Mouse (Mus musculus): ENCODE data around the gene Zfp3. TPM values are rescaled to one million over a fixed set of nuclear protein-coding genes. Genes with fewer than 3 reads are reported as not detected.

Gene Zfp3
- polyA plus RNA-seq, 1 experiment from 2014 or later = 14.9 TPM

DNA sequence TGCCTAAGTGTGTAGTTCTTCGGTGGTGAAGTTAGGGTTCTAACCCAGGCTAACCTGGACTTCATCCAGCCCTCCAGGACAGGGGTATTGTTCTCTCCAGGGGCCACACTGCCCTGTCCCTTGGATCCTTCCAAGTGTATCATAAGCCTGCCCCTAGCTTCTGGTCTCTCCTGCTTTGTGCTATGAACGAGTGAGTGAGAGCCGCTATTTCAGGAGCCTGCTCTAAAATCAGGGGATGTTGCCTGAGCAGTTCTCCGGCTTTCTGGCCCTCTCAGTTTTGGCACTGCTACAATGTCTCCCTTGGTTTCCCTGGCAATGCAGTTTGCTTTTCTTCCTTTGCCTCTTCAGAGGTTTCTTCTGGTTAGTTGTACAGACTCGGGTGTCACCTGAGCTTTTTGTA lies 32.8 kb upstream of the Zfp3 start:
- Histone ChIP-seq H3K36me3 (ENCODE audit: control insufficient read depth, insufficient read depth, low read length) (peaks cover 35% of the 10 kb centered on the region), H3K9me3 (replicated peaks; ENCODE audit: control insufficient read depth, low read length) (no peaks in the 10 kb centered on the region), H3K4me2 (ENCODE audit: low read length) (no peak overlapping the region), H3K4me1 (ENCODE audit: control insufficient read depth, insufficient read depth, low read length) (no peaks in the 10 kb centered on the region), H3K4me3 (ENCODE audit: low read depth, low read length) (no peak overlapping the region), H3K27me3 (replicated peaks; ENCODE audit: control insufficient read depth, insufficient read depth, low read length) (no peaks in the 10 kb centered on the region), H3K9ac (ENCODE audit: low read length) (no peak overlapping the region), H3K27ac (ENCODE audit: low read depth, low read length) (no peak overlapping the region)
- 51% methylated on average over 5 of the region's 5 CpGs for WGBS
- peak; percentile 18 for DNase-seq (ENCODE audit: low spot score)
- no peak for ATAC-seq

DNA sequence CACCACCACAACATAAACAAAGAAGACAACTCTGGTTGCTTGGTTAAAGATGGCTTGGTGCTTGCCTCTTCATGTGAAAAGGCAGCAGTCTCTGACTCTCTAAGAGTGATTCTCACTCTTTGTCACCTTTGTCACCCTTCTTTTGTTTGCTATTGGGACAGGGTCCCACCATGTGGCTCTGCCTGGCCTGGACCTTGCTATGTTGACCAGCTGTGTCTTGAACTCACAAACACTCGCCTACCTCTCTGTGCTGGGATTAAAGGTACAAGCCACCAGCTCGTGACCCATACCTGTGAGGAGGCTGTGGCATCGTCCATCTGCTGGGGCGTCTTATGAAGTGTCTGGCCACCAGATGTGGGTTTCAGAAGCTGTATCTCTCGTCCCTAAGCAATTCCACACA lies 30.8 kb upstream of the Zfp3 start:
- H3K9ac ChIP-seq (ENCODE audit: low read length) = no peak overlapping the region
- H3K4me1 ChIP-seq (ENCODE audit: control insufficient read depth, insufficient read depth, low read length) = no peaks in the 10 kb centered on the region
- H3K36me3 ChIP-seq (ENCODE audit: control insufficient read depth, insufficient read depth, low read length) = peaks cover 14% of the 10 kb centered on the region
- WGBS = 65% methylated on average over 5 of the region's 5 CpGs
- ATAC-seq = no peak
- no peak overlapping the region for H3K27ac ChIP-seq (ENCODE audit: low read depth, low read length)
- DNase-seq (ENCODE audit: low spot score) = no peak
- no peaks in the 10 kb centered on the region for H3K9me3 ChIP-seq (replicated peaks; ENCODE audit: control insufficient read depth, low read length)
- H3K4me3 ChIP-seq (ENCODE audit: low read depth, low read length) = no peak overlapping the region
- no peaks in the 10 kb centered on the region for H3K27me3 ChIP-seq (replicated peaks; ENCODE audit: control insufficient read depth, insufficient read depth, low read length)
- H3K4me2 ChIP-seq (ENCODE audit: low read length) = no peak overlapping the region

DNA sequence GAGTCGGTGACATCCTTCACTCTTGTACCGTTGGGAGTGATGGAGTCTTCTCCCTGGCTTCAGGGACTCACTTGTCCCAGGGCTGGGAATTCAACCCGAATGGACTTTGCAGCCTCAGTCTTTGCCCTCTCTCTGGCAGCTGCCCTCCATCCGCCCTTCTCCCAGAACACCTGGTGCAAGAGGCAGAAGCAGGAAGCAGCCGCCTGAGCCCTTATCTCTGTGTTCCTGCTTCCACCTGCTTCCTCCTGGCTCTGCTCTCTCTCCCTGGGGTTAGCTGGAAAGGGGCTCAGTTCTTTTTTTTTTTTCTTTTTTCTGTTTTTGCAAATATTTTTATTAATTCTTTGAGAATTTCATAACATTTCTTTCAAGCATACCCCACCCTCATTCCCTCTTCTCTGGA lies 26.3 kb upstream of the Zfp3 start:
- H3K36me3 ChIP-seq (ENCODE audit: control insufficient read depth, insufficient read depth, low read length) = no peaks in the 10 kb centered on the region
- H3K4me3 ChIP-seq (ENCODE audit: low read depth, low read length) = no peak overlapping the region
- H3K27me3 ChIP-seq (replicated peaks; ENCODE audit: control insufficient read depth, insufficient read depth, low read length) = no peaks in the 10 kb centered on the region
- no peaks in the 10 kb centered on the region for H3K9me3 ChIP-seq (replicated peaks; ENCODE audit: control insufficient read depth, low read length)
- H3K27ac ChIP-seq (ENCODE audit: low read depth, low read length) = no peak overlapping the region
- no peak for ATAC-seq
- 69% methylated on average over 5 of the region's 5 CpGs for WGBS
- no peaks in the 10 kb centered on the region for H3K4me1 ChIP-seq (ENCODE audit: control insufficient read depth, insufficient read depth, low read length)
- no peak for DNase-seq (ENCODE audit: low spot score)
- H3K9ac ChIP-seq (ENCODE audit: low read length) = no peak overlapping the region
- no peak overlapping the region for H3K4me2 ChIP-seq (ENCODE audit: low read length)

DNA sequence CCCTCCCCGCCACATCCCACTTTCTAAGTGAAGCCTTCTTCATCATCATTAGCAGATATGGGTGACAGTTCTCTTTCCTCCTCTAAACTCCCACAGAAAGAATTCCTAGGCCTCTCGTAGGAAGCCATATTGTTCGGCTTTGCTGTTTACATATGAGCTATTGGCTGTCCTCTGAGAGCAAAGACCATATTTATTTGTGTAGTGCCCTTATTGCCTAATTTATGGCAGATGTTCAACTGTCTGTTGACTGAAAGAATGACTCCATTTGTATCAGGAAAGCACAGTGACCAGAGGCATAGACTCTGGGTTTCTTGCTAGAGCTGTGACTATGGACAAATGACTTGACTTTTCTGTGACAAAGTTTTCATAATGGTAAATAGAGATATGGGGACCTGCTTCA lies 22.4 kb upstream of the Zfp3 start:
- Histone ChIP-seq H3K27ac (ENCODE audit: low read depth, low read length) (no peak overlapping the region), H3K4me2 (ENCODE audit: low read length) (no peak overlapping the region), H3K9ac (ENCODE audit: low read length) (no peak overlapping the region), H3K36me3 (ENCODE audit: control insufficient read depth, insufficient read depth, low read length) (no peaks in the 10 kb centered on the region), H3K9me3 (replicated peaks; ENCODE audit: control insufficient read depth, low read length) (no peaks in the 10 kb centered on the region), H3K27me3 (replicated peaks; ENCODE audit: control insufficient read depth, insufficient read depth, low read length) (no peaks in the 10 kb centered on the region), H3K4me3 (ENCODE audit: low read depth, low read length) (no peak overlapping the region), H3K4me1 (ENCODE audit: control insufficient read depth, insufficient read depth, low read length) (no peaks in the 10 kb centered on the region)
- ATAC-seq (no peak), DNase-seq (ENCODE audit: low spot score) (no peak)
- WGBS = 92% methylated on average over 3 of the region's 3 CpGs

DNA sequence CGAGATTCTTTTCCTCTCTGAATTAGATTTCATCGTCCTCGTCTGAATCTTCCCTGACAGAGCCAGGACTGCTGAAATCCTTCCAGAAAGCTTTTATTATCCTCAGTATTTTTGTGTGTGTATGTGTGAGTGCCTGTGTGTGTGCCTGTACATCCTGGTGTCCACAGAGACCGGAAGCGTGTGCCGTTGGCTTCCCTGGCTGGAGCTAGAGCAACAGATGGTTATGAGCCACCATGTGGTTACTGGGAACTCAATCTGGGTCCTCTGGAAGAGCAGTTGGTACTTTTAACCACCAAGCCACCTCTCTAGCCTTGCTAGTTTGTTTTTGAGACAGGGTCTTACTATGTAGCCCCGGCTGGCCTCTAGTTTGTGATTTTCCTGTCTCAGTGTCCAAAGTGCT lies 21.9 kb upstream of the Zfp3 start:
- no peaks in the 10 kb centered on the region for H3K9me3 ChIP-seq (replicated peaks; ENCODE audit: control insufficient read depth, low read length)
- H3K4me3 ChIP-seq (ENCODE audit: low read depth, low read length) = no peak overlapping the region
- DNase-seq (ENCODE audit: low spot score) (no peak), ATAC-seq (no peak)
- no peaks in the 10 kb centered on the region for H3K27me3 ChIP-seq (replicated peaks; ENCODE audit: control insufficient read depth, insufficient read depth, low read length)
- no peak overlapping the region for H3K27ac ChIP-seq (ENCODE audit: low read depth, low read length)
- no peak overlapping the region for H3K4me2 ChIP-seq (ENCODE audit: low read length)
- 89% methylated on average over 7 of the region's 7 CpGs for WGBS
- no peaks in the 10 kb centered on the region for H3K36me3 ChIP-seq (ENCODE audit: control insufficient read depth, insufficient read depth, low read length)
- H3K9ac ChIP-seq (ENCODE audit: low read length) = no peak overlapping the region
- no peaks in the 10 kb centered on the region for H3K4me1 ChIP-seq (ENCODE audit: control insufficient read depth, insufficient read depth, low read length)

DNA sequence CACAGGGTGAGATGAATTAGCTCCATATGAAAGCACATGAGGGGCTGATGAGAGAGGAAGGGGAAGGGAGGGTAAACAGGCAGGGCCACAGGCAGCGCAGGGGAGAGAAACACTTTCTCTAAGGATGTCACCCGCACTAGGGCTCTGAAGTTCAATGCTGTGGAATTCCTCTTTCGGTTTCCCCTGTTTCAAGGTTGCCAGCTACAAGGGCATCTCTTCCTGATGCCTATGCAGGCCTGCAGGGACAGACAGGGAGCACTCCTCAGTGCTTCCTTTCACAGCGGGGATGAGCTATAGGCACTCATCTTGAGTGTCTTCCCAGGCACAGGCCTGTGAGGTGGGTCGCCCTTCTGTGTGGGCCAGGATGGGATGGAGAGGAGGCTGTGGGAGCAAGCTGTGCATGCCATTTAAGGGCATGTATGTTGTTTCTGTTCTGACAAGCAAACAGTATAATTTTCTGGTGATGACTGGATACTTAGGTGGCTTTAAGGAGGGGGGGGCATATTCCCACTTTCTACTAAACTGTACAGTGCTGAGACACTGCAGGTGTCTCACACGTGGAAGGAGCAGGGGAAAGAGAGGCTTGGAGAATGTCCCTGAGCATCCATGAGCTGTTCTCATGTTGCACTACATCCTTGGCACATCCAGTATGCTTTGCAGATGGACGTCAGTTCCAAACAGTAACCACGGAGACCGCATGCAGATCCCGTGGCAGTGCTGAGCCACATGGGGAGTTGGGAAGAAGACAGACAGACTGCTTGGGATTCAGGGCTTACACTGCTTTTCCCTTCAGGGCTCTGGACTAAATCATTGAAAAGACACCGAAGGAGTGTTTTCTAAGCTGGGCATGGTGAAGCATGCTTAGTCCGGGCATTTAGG lies 21.2 kb upstream of the Zfp3 start:
- no peak overlapping the region for H3K4me3 ChIP-seq (ENCODE audit: low read depth, low read length)
- no peaks in the 10 kb centered on the region for H3K4me1 ChIP-seq (ENCODE audit: control insufficient read depth, insufficient read depth, low read length)
- 80% methylated on average over 12 of the region's 12 CpGs for WGBS
- no peak overlapping the region for H3K27ac ChIP-seq (ENCODE audit: low read depth, low read length)
- no peak for ATAC-seq
- no peaks in the 10 kb centered on the region for H3K9me3 ChIP-seq (replicated peaks; ENCODE audit: control insufficient read depth, low read length)
- peak; percentile 5 for DNase-seq (ENCODE audit: low spot score)
- no peaks in the 10 kb centered on the region for H3K36me3 ChIP-seq (ENCODE audit: control insufficient read depth, insufficient read depth, low read length)
- no peaks in the 10 kb centered on the region for H3K27me3 ChIP-seq (replicated peaks; ENCODE audit: control insufficient read depth, insufficient read depth, low read length)
- H3K4me2 ChIP-seq (ENCODE audit: low read length) = no peak overlapping the region
- H3K9ac ChIP-seq (ENCODE audit: low read length) = no peak overlapping the region

DNA sequence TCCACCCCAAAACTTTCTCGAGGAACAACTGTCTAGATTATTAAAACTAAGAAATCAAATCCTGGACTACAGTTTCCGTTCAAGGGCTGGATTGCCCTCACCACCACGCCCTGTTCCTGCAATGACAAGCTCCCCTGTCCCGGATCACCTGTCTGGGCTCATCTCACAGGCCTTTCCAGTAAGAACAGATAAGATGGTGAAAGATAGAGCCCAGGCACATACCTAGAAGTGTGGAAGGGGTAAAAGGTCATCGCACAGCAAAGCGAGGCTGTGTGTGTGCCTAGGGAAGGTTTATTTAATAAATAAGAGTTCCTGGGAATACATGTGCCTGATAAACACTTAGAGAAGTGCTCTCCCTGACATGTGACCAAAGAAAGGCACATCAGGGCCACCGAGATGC lies 18.4 kb upstream of the Zfp3 start:
- WGBS = 87% methylated on average over 7 of the region's 7 CpGs
- DNase-seq (ENCODE audit: low spot score) (no peak), ATAC-seq (no peak)
- H3K36me3 ChIP-seq (ENCODE audit: control insufficient read depth, insufficient read depth, low read length) = no peaks in the 10 kb centered on the region
- no peak overlapping the region for H3K9ac ChIP-seq (ENCODE audit: low read length)
- no peaks in the 10 kb centered on the region for H3K27me3 ChIP-seq (replicated peaks; ENCODE audit: control insufficient read depth, insufficient read depth, low read length)
- no peaks in the 10 kb centered on the region for H3K9me3 ChIP-seq (replicated peaks; ENCODE audit: control insufficient read depth, low read length)
- H3K27ac ChIP-seq (ENCODE audit: low read depth, low read length) = no peak overlapping the region
- no peak overlapping the region for H3K4me3 ChIP-seq (ENCODE audit: low read depth, low read length)
- H3K4me2 ChIP-seq (ENCODE audit: low read length) = no peak overlapping the region
- H3K4me1 ChIP-seq (ENCODE audit: control insufficient read depth, insufficient read depth, low read length) = no peaks in the 10 kb centered on the region

DNA sequence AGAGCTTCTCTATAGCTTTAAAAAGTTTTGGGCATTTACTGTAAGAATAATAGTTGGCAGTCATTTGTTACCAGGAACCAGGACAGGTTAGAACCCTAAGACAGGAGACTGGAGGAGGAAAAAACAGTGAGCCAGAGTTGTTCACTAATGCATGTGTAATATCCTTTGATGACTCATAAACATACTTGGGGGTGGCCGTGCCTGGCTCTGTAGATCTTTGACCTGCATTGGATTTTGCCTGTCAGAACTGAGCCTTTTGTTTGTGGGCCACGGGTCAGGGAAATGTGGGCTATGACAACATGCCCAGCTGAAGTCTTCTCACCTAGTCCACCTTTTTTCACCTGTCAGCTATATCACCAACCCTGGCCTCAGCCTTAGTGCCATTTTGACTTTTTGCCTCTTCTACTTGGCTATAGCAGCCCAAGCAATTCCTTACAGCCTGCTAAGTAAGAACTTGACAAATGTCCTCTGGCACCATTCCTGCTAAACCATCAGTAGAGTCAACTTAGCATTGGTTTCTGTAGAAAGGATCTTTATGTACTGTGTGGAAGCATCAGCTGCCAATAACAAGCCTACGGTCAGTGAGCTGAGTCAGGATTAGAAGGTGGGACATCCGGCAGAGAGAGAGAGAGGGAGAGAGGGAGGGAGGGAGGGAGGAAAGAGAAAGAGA lies 16.0 kb upstream of the Zfp3 start:
- Histone ChIP-seq H3K9me3 (replicated peaks; ENCODE audit: control insufficient read depth, low read length) (no peaks in the 10 kb centered on the region), H3K4me3 (ENCODE audit: low read depth, low read length) (no peak overlapping the region), H3K4me2 (ENCODE audit: low read length) (no peak overlapping the region), H3K27me3 (replicated peaks; ENCODE audit: control insufficient read depth, insufficient read depth, low read length) (no peaks in the 10 kb centered on the region), H3K4me1 (ENCODE audit: control insufficient read depth, insufficient read depth, low read length) (no peaks in the 10 kb centered on the region), H3K36me3 (ENCODE audit: control insufficient read depth, insufficient read depth, low read length) (no peaks in the 10 kb centered on the region), H3K27ac (ENCODE audit: low read depth, low read length) (no peak overlapping the region), H3K9ac (ENCODE audit: low read length) (no peak overlapping the region)
- DNase-seq (ENCODE audit: low spot score) (no peak), ATAC-seq (no peak)
- WGBS = 91% methylated on average over 4 of the region's 4 CpGs

DNA sequence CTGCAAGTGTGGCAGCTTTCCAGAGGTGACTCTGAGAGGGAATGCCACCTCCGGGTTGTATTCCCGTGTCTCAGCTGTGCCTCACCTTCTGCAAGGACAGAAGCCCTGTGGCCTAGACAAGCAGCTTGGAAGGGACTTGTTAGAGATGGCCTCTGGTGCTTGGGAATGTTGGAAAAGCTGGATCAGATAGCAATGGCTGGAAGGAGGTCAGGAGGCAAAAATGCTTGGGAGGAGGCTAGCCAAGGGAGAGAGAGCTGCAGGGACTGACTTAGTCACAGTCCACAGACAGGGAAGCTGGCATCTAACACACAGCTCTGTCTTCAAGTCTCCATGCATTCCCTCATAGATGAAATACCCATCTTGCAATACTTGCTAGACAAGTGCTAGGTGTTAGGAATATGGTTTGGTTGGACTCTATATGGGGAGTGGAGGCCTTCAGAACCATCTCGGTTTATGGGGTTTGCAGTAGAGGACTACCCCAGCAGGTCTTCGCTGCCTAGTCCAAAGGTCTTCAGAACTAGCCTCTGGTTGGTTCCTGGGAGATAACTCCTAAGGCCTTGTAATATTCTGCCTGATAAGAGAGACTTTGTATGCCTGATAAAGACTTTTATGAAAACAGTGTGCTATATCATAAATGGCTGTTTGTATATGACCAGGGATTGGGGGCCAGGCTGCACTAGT lies 11.5 kb upstream of the Zfp3 start:
- no peaks in the 10 kb centered on the region for H3K4me1 ChIP-seq (ENCODE audit: control insufficient read depth, insufficient read depth, low read length)
- H3K4me3 ChIP-seq (ENCODE audit: low read depth, low read length) = no peak overlapping the region
- H3K4me2 ChIP-seq (ENCODE audit: low read length) = no peak overlapping the region
- H3K9ac ChIP-seq (ENCODE audit: low read length) = no peak overlapping the region
- 83% methylated on average over 4 of the region's 4 CpGs for WGBS
- H3K27me3 ChIP-seq (replicated peaks; ENCODE audit: control insufficient read depth, insufficient read depth, low read length) = no peaks in the 10 kb centered on the region
- ATAC-seq = no peak
- DNase-seq (ENCODE audit: low spot score) = no peak
- H3K9me3 ChIP-seq (replicated peaks; ENCODE audit: control insufficient read depth, low read length) = no peaks in the 10 kb centered on the region
- no peak overlapping the region for H3K27ac ChIP-seq (ENCODE audit: low read depth, low read length)
- H3K36me3 ChIP-seq (ENCODE audit: control insufficient read depth, insufficient read depth, low read length) = no peaks in the 10 kb centered on the region
